Mouse (Mus musculus) stomach, postnatal 0 days (tissue): ENCODE measurements around the gene Tubg1.

ENCODE experiments used
- CTCF ChIP-seq: IDR thresholded peaks from 2 replicates; pipeline ENCODE4 v1.5.1; 2016; ENCODE audit warnings: antibody characterized with exemption, low read depth, mild to moderate bottlenecking, moderate library complexity
- EP300 ChIP-seq: optimal IDR thresholded peaks from 2 replicates; pipeline ENCODE3; 2016; ENCODE audit warnings: antibody characterized with exemption

GRCm38 (mm10) chr11:101118105-101118504 is 1.6 kb upstream of the Tubg1 start:
- no peak for TF ChIP-seq CTCF
- TF ChIP-seq EP300 = no peak
